Mouse (Mus musculus) heart, postnatal 0 days (tissue): Measurements from ENCODE around the gene Dyrk1a.

ENCODE experiments used
- CTCF ChIP-seq: IDR thresholded peaks from 2 replicates; pipeline ENCODE4 v1.5.1; 2016; ENCODE audit warnings: antibody characterized with exemption, control low read depth, low read depth
- EP300 ChIP-seq: IDR thresholded peaks from 2 replicates; pipeline ENCODE4 v1.6.1; 2016; ENCODE audit warnings: antibody characterized with exemption, low read depth

GRCm38 (mm10) chr16:94656891-94657290 lies 87.1 kb downstream of the Dyrk1a start:
- no peak for TF ChIP-seq CTCF
- no peak for TF ChIP-seq EP300
